8 mouse cellular contexts compared by ENCODE assay signal in genomic region chr5:103927429-103928195, GRCm38 (mm10). TPM values are rescaled to one million over a fixed set of nuclear protein-coding genes. Genes with fewer than 3 reads are reported as not detected.
DNase-seq lines count a peak whose midpoint lies in the region; ATAC-seq and TF ChIP-seq lines count a peak whose summit lies in the region.

No protein-coding gene starts in this region.

- H3K27me3 ChIP-seq in forebrain, embryonic 15.5 days = no peaks in the 10 kb centered on the region
- peaks cover 17% of the 10 kb centered on the region; the same call in 1 of the 2 replicates for H3K27me3 ChIP-seq in neural tube, embryonic 15.5 days (replicated peaks)

- intact Hi-C loops in heart, postnatal 25 days (cut with DNase I) = loop anchor here (1.0 to 5.0 kb wide), 2 partner anchors 71 to 185 kb away; no protein-coding TSS in a partner anchor

- peaks cover 5 to 11% of the 10 kb centered on the region in 2 experiments; a peak in 3 of 4 replicates for H3K4me1 ChIP-seq in ES-E14 (ENCODE audit: control insufficient read depth in 2 of 2, insufficient read depth in 2 of 2, low read length in 2 of 2, poor library complexity in 1 of 2)
- 0 out of 2 replicates have a peak, but pooled peaks cover 4% of the 10 kb centered on the region for H3K4me1 ChIP-seq in forebrain, embryonic 15.5 days
- peaks cover 9% of the 10 kb centered on the region for H3K4me1 ChIP-seq in neural tube, embryonic 15.5 days

- peak overlapping the region; percentile 16 to 55; a peak in 3 of 4 replicates for H3K4me3 ChIP-seq in ES-E14 (ENCODE audit: insufficient read depth in 1 of 2, low read depth in 1 of 2, low read length in 2 of 2, poor library complexity in 1 of 2, severe bottlenecking in 1 of 2)
- H3K4me3 ChIP-seq in forebrain, embryonic 15.5 days = no peak overlapping the region
- H3K4me3 ChIP-seq in neural tube, embryonic 15.5 days (replicated peaks) = peak overlapping the region; percentile 29

- 31% methylated on average over 27 of the region's 27 CpGs for WGBS in forebrain, embryonic 15.5 days
- 26% methylated on average over 27 of the region's 27 CpGs for WGBS in neural tube, embryonic 15.5 days

- peak overlapping the region; percentile 42; the same call in 1 of the 2 replicates for H3K9ac ChIP-seq in ES-E14 (ENCODE audit: insufficient read depth, low read depth, low read length, poor library complexity, severe bottlenecking)
- no peak overlapping the region for H3K9ac ChIP-seq in forebrain, embryonic 15.5 days (replicated peaks)
- no peak overlapping the region for H3K9ac ChIP-seq in neural tube, embryonic 15.5 days (replicated peaks)

- H3K4me2 ChIP-seq in forebrain, embryonic 15.5 days (replicated peaks) = peak overlapping the region; percentile 26
- peak overlapping the region; percentile 52 for H3K4me2 ChIP-seq in neural tube, embryonic 15.5 days

- no peak overlapping the region for H3K27ac ChIP-seq in ES-E14 (ENCODE audit: insufficient read depth, low read depth, low read length, poor library complexity, severe bottlenecking)
- no peak overlapping the region for H3K27ac ChIP-seq in forebrain, embryonic 15.5 days (replicated peaks)
- H3K27ac ChIP-seq in neural tube, embryonic 15.5 days (replicated peaks) = no peak overlapping the region

- H3K36me3 ChIP-seq in ES-E14 (ENCODE audit: control insufficient read depth, insufficient read depth, low read length, poor library complexity, severe bottlenecking) = no peaks in the 10 kb centered on the region
- H3K36me3 ChIP-seq in forebrain, embryonic 15.5 days = no peaks in the 10 kb centered on the region
- no peaks in the 10 kb centered on the region for H3K36me3 ChIP-seq in neural tube, embryonic 15.5 days

- in situ Hi-C loops in ES-E14 (cut with MboI; ENCODE audit: low sequenced_read_pairs in 2 of 2, unreplicated experiment in 2 of 2) = no loop called here

- ATAC-seq in forebrain, embryonic 15.5 days (replicated peaks) = peak; percentile 57; the same call in 1 of the 2 replicates
- peak; percentile 75; the same call in 1 of the 2 replicates for ATAC-seq in neural tube, embryonic 15.5 days (ENCODE audit: low FRiP score)

- peak; percentile 95 for DNase-seq in ES-E14 (ENCODE audit: low read depth, low spot score)
- peak; percentile 65 for DNase-seq in cerebellum, adult 11-12 months
- DNase-seq in heart, postnatal 25 days (ENCODE audit: low spot score) = peak; percentile 68
- peak; percentile 95 for DNase-seq in layer of hippocampus, adult 11-12 months (ENCODE audit: low spot score)
- DNase-seq in lung, adult 18-20 months = peak; percentile 87 to 90
- peak; percentile 62 to 75 for DNase-seq in thymus, adult 18-20 months

- no peaks in the 10 kb centered on the region; the same call in 1 of the 2 replicates for H3K9me3 ChIP-seq in ES-E14 (ENCODE audit: control insufficient read depth, insufficient read depth, low read depth, low read length)
- no peaks in the 10 kb centered on the region for H3K9me3 ChIP-seq in forebrain, embryonic 15.5 days
- H3K9me3 ChIP-seq in neural tube, embryonic 15.5 days (replicated peaks) = no peaks in the 10 kb centered on the region

TF ChIP-seq in ES-E14, 5 proteins besides CTCF, POLR2A, EP300 and RAD21:
- TF ChIP-seq MAFK (IDR thresholded peaks at IDR 0.05; ENCODE audit: insufficient read depth, low read depth, low read length) (no peak), ZC3H11A (IDR thresholded peaks at IDR 0.05; ENCODE audit: borderline replicate concordance, low read depth, low read length) (peak; percentile 46)

RNA-seq across cellular contexts. Expression of gene Klhl8, which starts 16.6 kb away (rescaled TPM):
- 12.0 and 16.7 TPM in 2 replicates for total RNA-seq in ES-E14 (2012; rRNA removed)
- 43.8 and 46.3 TPM in 2 replicates for polyA plus RNA-seq in forebrain, embryonic 15.5 days (2015; fragmentation: Nextera tagmentation; extraction: Ambion mirVana)
- total RNA-seq in heart, postnatal 25 days (2021) = 10 to 100 TPM; 12.6 to 13.5 TPM
- 34.9 and 38.1 TPM in 2 replicates for polyA plus RNA-seq in neural tube, embryonic 15.5 days (2015; fragmentation: Nextera tagmentation; extraction: Ambion mirVana)

RNA-seq across cellular contexts. Expression of gene Hsd17b13, which starts 49.6 kb away (rescaled TPM):
- total RNA-seq in ES-E14 (2012; rRNA removed) = not detected in 2 replicates
- not detected in 2 replicates for polyA plus RNA-seq in forebrain, embryonic 15.5 days (2015; fragmentation: Nextera tagmentation; extraction: Ambion mirVana)
- not detected for total RNA-seq in heart, postnatal 25 days (2021)
- polyA plus RNA-seq in neural tube, embryonic 15.5 days (2015; fragmentation: Nextera tagmentation; extraction: Ambion mirVana) = 0.95 TPM in 1 of 2 replicates, not detected in the other
